Mouse (Mus musculus): ENCODE measurements around the gene Igfbp5.
A peak's percentile ranks its signal among the peaks of the same experiment; 100 is the strongest.

The Igfbp5 gene

DNA sequence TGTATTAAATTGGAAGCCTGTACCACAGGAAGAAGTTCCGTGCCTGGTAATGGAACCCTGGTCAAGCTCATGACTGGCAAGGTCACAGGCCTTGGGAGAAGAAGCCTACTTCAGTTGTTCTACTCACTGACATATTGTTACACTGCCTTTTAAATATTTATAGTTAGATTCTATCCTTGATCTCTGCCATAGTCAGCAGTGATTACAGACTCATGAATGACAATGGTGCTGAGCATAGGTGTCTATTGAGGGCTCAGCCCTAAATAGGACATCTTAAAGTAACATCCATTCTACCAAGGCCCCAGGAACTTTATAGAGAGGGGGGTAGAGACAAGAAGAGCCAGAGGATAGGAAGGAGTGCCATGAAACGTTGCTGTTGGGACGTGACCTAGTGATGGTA, 63.6 kb downstream of the Igfbp5 start:
- no peak for DNase-seq (ENCODE audit: low read depth, low spot score)

DNA sequence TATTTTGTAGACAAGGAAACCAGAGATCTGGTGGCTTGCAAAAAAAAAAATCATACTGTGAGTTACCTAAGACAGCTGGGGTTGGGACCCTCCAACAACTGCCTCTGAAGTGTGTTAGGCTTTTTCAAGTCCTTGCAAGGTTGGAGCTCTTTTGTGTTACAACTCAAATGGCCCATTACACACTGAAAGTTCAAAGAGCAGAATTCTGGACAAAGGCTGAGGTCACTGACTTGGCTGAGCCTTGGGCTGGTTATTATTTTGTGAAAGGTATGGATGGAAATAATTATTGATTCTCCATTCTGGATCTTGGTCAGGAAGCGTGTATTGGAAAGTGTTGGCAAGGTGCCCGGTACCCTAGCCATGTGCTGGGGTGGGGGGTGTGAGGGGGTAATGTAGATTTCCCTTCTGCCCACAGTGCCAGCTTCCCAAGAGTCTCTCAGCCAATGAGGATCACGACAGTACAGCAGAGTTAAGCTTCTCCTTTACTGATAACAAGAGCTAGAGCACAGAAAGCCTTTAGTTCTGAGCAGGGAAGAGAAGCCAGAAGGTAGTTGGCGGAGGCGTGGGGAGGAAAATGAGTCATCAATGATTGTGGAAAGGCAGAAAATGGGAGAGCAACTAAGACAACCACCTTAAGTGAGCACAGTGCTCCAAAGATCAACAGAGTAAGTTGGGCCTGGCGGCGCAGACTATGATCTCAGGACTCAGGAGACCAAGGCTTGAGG, 64.6 kb downstream of the Igfbp5 start:
- DNase-seq (ENCODE audit: low read depth, low spot score), result peak; percentile 76

DNA sequence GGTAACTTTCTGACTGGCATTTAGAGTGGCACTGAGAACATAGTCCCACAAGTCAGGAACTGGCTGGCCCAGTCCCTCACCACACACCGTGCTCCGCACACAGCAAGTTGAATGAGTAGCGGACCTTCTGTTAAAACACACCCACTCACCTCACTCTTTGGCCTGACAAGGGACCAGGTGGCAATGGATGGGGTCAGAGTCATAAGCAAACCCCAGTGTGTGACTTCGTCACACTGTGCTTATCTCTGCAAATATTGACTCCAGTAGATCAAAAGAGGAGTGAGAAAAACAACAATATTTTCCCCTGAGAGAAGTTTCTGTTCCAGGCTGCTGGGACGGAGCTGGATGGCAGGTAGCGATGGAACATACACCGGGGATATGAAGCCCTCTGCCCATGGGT, 65.4 kb downstream of the Igfbp5 start:
- DNase-seq (ENCODE audit: low read depth, low spot score), result no peak
